ENCODE assay signal across 8 mouse cellular contexts in the genomic region with DNA sequence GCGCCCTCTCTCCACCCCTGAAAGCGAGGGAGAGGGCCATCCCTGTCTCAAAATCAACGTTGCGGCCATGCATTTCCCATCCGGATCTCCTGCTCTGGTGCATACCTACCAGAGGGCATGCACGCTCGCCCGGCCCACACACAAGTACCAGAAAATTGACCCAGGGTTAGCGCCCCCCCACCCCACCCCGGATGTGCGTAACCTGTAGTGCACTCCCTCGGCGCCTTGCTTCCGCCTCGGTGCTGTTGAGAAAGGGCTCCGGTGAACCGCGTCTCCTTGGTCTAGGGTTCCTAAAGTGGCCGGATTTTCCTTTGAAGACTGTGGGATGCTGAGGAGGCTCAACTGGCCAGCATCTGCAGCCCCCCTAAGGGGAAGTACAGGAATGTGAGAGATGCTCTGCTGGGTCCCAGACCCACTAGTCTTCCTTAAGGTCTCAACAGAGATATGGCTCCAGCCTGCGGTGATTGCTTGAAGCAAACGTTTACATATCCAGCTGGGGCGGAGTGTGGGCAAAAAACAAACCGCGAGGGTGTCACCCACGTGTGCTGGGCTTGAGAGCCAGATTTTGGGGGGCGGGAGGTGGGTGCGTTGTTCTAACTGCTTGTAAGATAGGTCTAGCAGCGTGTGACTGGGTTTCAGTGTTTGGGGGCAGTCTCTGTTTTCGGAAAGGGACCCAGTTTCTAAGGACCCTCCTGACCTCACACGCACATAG. TPM values are rescaled to one million over a fixed set of nuclear protein-coding genes. Genes with fewer than 3 reads are reported as not detected.
A peak's percentile ranks its signal among the peaks of the same experiment; 100 is the strongest.
DNase-seq lines count a peak whose midpoint lies in the region; ATAC-seq and TF ChIP-seq lines count a peak whose summit lies in the region.

A gene (minus strand): TSS at position 179 of the 712 bp plus-strand sequence.

- H3K4me3 ChIP-seq in cortical plate, adult 2 months (ENCODE audit: insufficient read depth, low read length), result peak within 1 kb of the TSS; percentile 77

- TF ChIP-seq CTCF in cortical plate, adult 2 months (IDR thresholded peaks at IDR 0.05; ENCODE audit: extremely low read depth, insufficient read depth, low read length), result no peak

- peak within 1 kb of the TSS; percentile 41 for H3K27ac ChIP-seq in cortical plate, adult 2 months (ENCODE audit: insufficient read depth, low read length)

- peak; percentile 33 for ATAC-seq in inflammation-experienced regulatory T-cells, adult 6 months
- ATAC-seq in megakaryocyte progenitor cell, adult 5-6 weeks (replicated peaks; ENCODE audit: poor library complexity), result peak; percentile 76

- DNase-seq in adrenal gland, adult 18-20 months (ENCODE audit: low spot score in 2 of 2), result peak; percentile 63 to 68
- DNase-seq in gastrocnemius, postnatal 14 days, result peak; percentile 83
- DNase-seq in left cerebral cortex, postnatal 10 days (ENCODE audit: extremely low spot score in 1 of 2, low spot score in 2 of 2), result peak; percentile 67 to 88
- peak; percentile 85 to 91 for DNase-seq in right cerebral cortex, postnatal 10 days (ENCODE audit: low spot score in 2 of 2)
- peak; percentile 64 to 80 for DNase-seq in urinary bladder, postnatal 36 days (ENCODE audit: low spot score in 2 of 2)

- H3K4me1 ChIP-seq in cortical plate, adult 2 months (ENCODE audit: control insufficient read depth, insufficient read depth, low read length), result peaks cover 5% of the 10 kb centered on the region

- intact Hi-C loops in gastrocnemius, postnatal 14 days (cut with DNase I; ENCODE audit: low total_unique reads), result no loop called here
- intact Hi-C loops in left cerebral cortex, postnatal 10 days (cut with DNase I), result no loop called here

- peak; percentile 72 for TF ChIP-seq POLR2A in cortical plate, adult 2 months (IDR thresholded peaks at IDR 0.05; ENCODE audit: extremely low read depth, insufficient read depth, low read length)

RNA-seq across cellular contexts. Expression of the gene that starts here (rescaled TPM):
- total RNA-seq in adrenal gland, adult 18-20 months (2021), result 10 to 100 TPM; 12.9 to 17.4 TPM
- 33.0 and 33.7 TPM in 2 replicates for polyA plus RNA-seq in cortical plate, adult 2 months (2012; rRNA removed)
- 10 to 100 TPM; 12.0 to 13.2 TPM for total RNA-seq in gastrocnemius, postnatal 14 days (2021)
- 10 to 100 TPM; 22.0 to 35.2 (median 29.8) TPM for polyA plus RNA-seq in inflammation-experienced regulatory T-cells, adult 6 months (2017; shearing (Covaris generic))
- 10 to 100 TPM; 14.3 to 16.6 TPM for total RNA-seq in left cerebral cortex, postnatal 10 days (2021)
- 14.5 and 20.2 TPM in 2 replicates for total RNA-seq in megakaryocyte progenitor cell, adult 5-6 weeks (2015)
- total RNA-seq in megakaryocyte progenitor cell, adult 5-6 weeks (2017), result 12.0 and 14.0 TPM in 2 replicates

Comparison
In these comparisons a context has a peak if more than half of its experiments do, and no peak if none do; other contexts are left out.
1. Peak in every context shown above with its lines: DNase-seq, ATAC-seq, H3K4me3 ChIP-seq and H3K27ac ChIP-seq.